Mouse (Mus musculus) liver, embryonic 13.5 days (tissue): ENCODE data around the gene Mrpl3. TPM values are rescaled to one million over a fixed set of nuclear protein-coding genes. Genes with fewer than 3 reads are reported as not detected.
"Not testable (repeated sequence)": the region's sequence is repeated elsewhere in the genome, so short reads cannot be mapped to it uniquely, and the experiment has no call there.

ENCODE experiments used
- ATAC-seq: fragments of 200-750 bp; cut with Nextera tagmentation; 2 replicates; pipeline ENCODE4 v1.8.0; 2017; ENCODE audit warnings: low read depth, mild to moderate bottlenecking, moderate number of reproducible peaks, moderate library complexity
- DNase-seq: peaks from one replicate; pipeline ENCODE4 v3.0.0; 2022
- H3K27ac ChIP-seq: fragments of 300-500 bp; sonication (generic); 2 replicates; pipeline ENCODE4 v1.5.1; 2015; ENCODE audit warnings: moderate library complexity, mild to moderate bottlenecking, inconsistent platforms
- H3K27me3 ChIP-seq: fragments of 300-500 bp; sonication (generic); 2 replicates; pipeline ENCODE4 v1.6.1; 2015; ENCODE audit warnings: mild to moderate bottlenecking, inconsistent platforms
- H3K36me3 ChIP-seq: fragments of 300-500 bp; sonication (generic); 2 replicates; pipeline ENCODE4 v1.6.1; 2015; ENCODE audit warnings: mild to moderate bottlenecking, inconsistent platforms
- H3K4me1 ChIP-seq: fragments of 300-500 bp; sonication (generic); replicated peaks from 2 replicates; pipeline ENCODE4 v1.6.1; 2015; ENCODE audit warnings: inconsistent platforms
- H3K4me2 ChIP-seq: fragments of 300-500 bp; sonication (generic); 2 replicates; pipeline ENCODE4 v1.6.1; 2015; ENCODE audit warnings: inconsistent platforms, mild to moderate bottlenecking, moderate library complexity
- H3K4me3 ChIP-seq: fragments of 300-500 bp; sonication (generic); replicated peaks from 2 replicates; pipeline ENCODE4 v1.5.1; 2015; ENCODE audit warnings: mild to moderate bottlenecking, inconsistent platforms
- H3K9ac ChIP-seq: fragments of 300-500 bp; sonication (generic); 2 replicates; pipeline ENCODE4 v1.6.1; 2015; ENCODE audit warnings: mild to moderate bottlenecking, inconsistent platforms
- H3K9me3 ChIP-seq: fragments of 300-500 bp; sonication (generic); replicated peaks from 2 replicates; pipeline ENCODE4 v1.6.1; 2016; ENCODE audit warnings: inconsistent platforms
- WGBS: fragments of 180-500 bp; shearing (Covaris S2); methylation state at CpG from one replicate; pipeline ENCODE4 v1.1.7; 2015; ENCODE audit not compliant: insufficient replicate concordance; 5-methylcytosine and 5-hydroxymethylcytosine counted together
- polyA plus RNA-seq: library from polyadenylated mRNA; unstranded; fragments of >200 nt; fragmentation: Nextera tagmentation; extraction: Ambion mirVana; gene quantifications from 2 replicates; pipeline ENCODE4 v1.2.1, GENCODE M21; 2015

Mrpl3 gene
- polyA plus RNA-seq, 1 experiment from 2014 or later, result 83.2 TPM

DNA sequence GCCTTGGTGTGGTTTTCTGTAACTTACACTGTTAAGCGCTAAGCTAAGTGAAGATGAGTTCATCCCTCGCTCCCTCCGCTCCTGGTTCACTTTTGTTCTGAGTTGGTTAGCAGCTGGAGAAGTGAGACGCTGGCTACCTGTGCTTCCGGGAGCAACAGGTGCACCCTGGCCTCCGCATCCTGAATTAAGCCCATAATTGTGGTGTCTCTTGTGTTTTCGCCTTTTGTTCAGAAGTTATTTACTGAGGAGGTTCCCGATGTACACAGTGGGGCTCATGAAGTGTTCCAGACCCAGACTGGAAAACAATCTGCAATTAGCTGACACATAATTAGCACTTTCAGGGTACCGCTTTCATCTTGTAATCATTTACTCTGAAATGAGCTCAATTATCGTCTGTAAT lies 16.1 kb downstream of the Mrpl3 start:
- no peak overlapping the region for H3K9ac ChIP-seq
- WGBS, result 88% methylated on average over 10 of the region's 10 CpGs
- no peak for ATAC-seq
- H3K9me3 ChIP-seq, result no peaks in the 10 kb centered on the region
- H3K36me3 ChIP-seq, result peaks cover 69% of the 10 kb centered on the region
- no peak overlapping the region for H3K4me2 ChIP-seq
- no peak overlapping the region for H3K27ac ChIP-seq
- no peaks in the 10 kb centered on the region for H3K27me3 ChIP-seq
- no peak overlapping the region for H3K4me3 ChIP-seq
- no peaks in the 10 kb centered on the region for H3K4me1 ChIP-seq
- DNase-seq, result no peak

DNA sequence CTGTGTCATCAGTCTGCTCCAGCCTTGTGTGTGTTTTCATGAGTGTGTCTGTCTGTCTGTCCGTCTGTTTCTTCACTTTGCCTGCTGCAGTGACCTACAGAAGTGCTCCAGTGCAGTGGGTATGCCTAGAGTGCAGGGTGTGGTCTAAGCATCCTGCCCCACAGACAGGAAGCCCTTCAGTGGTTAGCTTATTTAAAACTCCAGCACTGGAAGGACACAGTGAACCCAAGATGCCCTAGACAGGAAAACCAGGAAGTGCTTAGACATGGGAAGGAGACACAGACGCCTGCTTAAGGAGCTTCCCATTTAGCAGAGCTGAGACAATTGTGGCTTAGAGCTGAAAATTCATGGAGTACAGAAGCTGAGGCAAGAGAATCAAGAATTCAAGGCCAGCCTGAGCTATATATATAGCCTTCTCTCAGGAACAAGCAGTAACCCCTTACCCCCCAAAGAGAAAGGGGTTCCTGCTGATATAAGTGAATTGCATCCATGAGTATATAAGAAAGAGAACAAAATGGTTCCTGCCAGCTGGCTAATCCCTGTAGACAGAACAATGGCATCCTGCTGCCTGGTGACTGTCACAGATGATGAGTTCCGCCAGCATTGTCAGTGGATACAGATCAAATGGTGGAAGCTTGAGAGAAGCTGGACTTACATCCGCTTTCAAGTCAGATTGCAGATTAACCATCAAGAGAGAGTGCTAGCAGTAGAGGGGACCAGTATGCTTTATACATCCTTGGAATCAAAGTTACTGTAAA lies 20.1 kb downstream of the Mrpl3 start:
- WGBS, result 70% methylated on average over 4 of the region's 4 CpGs
- no peak for ATAC-seq
- no peak overlapping the region for H3K9ac ChIP-seq
- DNase-seq, result no peak
- H3K4me2 ChIP-seq, result no peak overlapping the region
- H3K27ac ChIP-seq, result no peak overlapping the region
- no peaks in the 10 kb centered on the region for H3K4me1 ChIP-seq
- peaks cover 69% of the 10 kb centered on the region for H3K36me3 ChIP-seq
- no peak overlapping the region for H3K4me3 ChIP-seq
- H3K9me3 ChIP-seq, result no peaks in the 10 kb centered on the region
- H3K27me3 ChIP-seq, result no peaks in the 10 kb centered on the region

DNA sequence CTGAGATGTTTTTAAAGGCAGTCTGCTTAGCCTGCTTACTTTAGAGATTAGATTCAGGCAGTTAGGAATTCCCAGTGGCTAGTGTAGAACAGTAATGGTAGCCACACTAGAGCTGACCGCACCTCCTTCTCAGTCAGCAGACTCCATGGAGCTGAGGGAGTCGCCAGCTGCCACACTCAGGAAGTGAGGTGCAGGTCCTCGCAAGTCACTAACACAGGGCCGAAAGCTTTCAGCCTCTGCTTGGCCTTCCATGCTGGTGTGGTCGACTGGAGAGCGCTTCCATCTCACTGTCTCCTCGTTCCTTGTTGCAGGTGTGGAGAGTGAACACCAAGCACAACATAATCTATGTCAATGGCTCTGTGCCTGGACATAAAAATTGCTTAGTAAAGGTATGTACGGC lies 21.8 kb downstream of the Mrpl3 start:
- DNase-seq (no peak), ATAC-seq (no peak)
- no peaks in the 10 kb centered on the region for H3K27me3 ChIP-seq
- 79% methylated on average over 8 of the region's 8 CpGs for WGBS
- H3K4me1 ChIP-seq, result no peaks in the 10 kb centered on the region
- no peak overlapping the region for H3K4me2 ChIP-seq
- no peaks in the 10 kb centered on the region for H3K9me3 ChIP-seq
- H3K9ac ChIP-seq, result no peak overlapping the region
- H3K4me3 ChIP-seq, result no peak overlapping the region
- H3K27ac ChIP-seq, result no peak overlapping the region
- peaks cover 58% of the 10 kb centered on the region for H3K36me3 ChIP-seq

GRCm38 (mm10) chr9:105076756-105077424 lies 23.9 kb downstream of the Mrpl3 start:
- H3K4me2 ChIP-seq, result no peak overlapping the region
- no peak overlapping the region for H3K27ac ChIP-seq
- H3K4me1 ChIP-seq, result no peaks in the 10 kb centered on the region
- H3K9ac ChIP-seq, result no peak overlapping the region
- no peaks in the 10 kb centered on the region for H3K9me3 ChIP-seq
- DNase-seq, result no peak
- 81% methylated on average over 13 of the region's 13 CpGs for WGBS
- peaks cover 46% of the 10 kb centered on the region for H3K36me3 ChIP-seq
- no peak for ATAC-seq
- no peaks in the 10 kb centered on the region for H3K27me3 ChIP-seq
- H3K4me3 ChIP-seq, result no peak overlapping the region

DNA sequence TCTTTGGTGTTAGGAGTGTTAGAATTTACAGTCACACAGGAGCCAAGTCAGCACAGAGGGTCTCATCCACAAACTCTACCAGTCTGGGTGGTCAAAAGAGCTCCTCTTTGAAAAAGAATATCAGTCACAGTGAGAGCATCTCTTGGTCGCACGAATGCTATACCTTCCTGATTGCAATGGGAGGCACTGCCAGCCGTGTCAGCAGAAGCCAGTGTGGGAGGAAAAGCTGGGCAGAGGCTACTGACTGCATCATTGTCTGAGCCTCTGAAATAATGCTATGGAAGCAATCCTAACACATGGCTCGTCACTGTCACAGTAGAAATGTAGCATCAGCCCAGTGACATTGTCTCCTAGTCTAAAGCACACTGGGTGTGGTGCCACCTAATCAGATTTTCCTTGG lies 25.4 kb downstream of the Mrpl3 start:
- no peaks in the 10 kb centered on the region for H3K4me1 ChIP-seq
- H3K4me3 ChIP-seq, result no peak overlapping the region
- no peaks in the 10 kb centered on the region for H3K9me3 ChIP-seq
- peaks cover 31% of the 10 kb centered on the region for H3K36me3 ChIP-seq
- DNase-seq (no peak), ATAC-seq (no peak)
- whole genome bisulfite sequencing, result 80% methylated on average over 4 of the region's 4 CpGs
- H3K9ac ChIP-seq, result no peak overlapping the region
- no peak overlapping the region for H3K27ac ChIP-seq
- H3K4me2 ChIP-seq, result no peak overlapping the region
- H3K27me3 ChIP-seq, result no peaks in the 10 kb centered on the region

- Histone ChIP-seq H3K36me3 (peaks cover 16% of the 10 kb centered on the region), H3K9me3 (no peaks in the 10 kb centered on the region), H3K9ac (no peak overlapping the region), H3K4me2 (no peak overlapping the region), H3K4me1 (no peaks in the 10 kb centered on the region), H3K4me3 (no peak overlapping the region), H3K27me3 (no peaks in the 10 kb centered on the region), H3K27ac (no peak overlapping the region)
- 73% methylated on average over 3 of the region's 3 CpGs for WGBS
- ATAC-seq (no peak), DNase-seq (no peak)
Observed at GRCm38 (mm10) chr9:105080246-105080645, 27.2 kb downstream of the Mrpl3 start.

GRCm38 (mm10) chr9:105100807-105101570 lies 48.0 kb downstream of the Mrpl3 start:
- Histone ChIP-seq H3K4me3 (no peak overlapping the region), H3K36me3 (no peaks in the 10 kb centered on the region), H3K4me1 (no peaks in the 10 kb centered on the region), H3K27ac (no peak overlapping the region), H3K9ac (no peak overlapping the region), H3K9me3 (no peaks in the 10 kb centered on the region), H3K4me2 (no peak overlapping the region), H3K27me3 (no peaks in the 10 kb centered on the region)
- ATAC-seq, result no peak
- no peak for DNase-seq
- WGBS, result 55% methylated on average over 15 of the region's 15 CpGs

- Histone ChIP-seq H3K27ac (no peak overlapping the region), H3K4me3 (no peak overlapping the region), H3K36me3 (no peaks in the 10 kb centered on the region), H3K4me2 (no peak overlapping the region), H3K4me1 (no peaks in the 10 kb centered on the region), H3K9me3 (no peaks in the 10 kb centered on the region), H3K27me3 (no peaks in the 10 kb centered on the region), H3K9ac (no peak overlapping the region)
- ATAC-seq (no peak), DNase-seq (no peak)
- WGBS, result 29% methylated on average over 1 of the region's 1 CpGs
Observed at GRCm38 (mm10) chr9:105101911-105102310, 48.9 kb downstream of the Mrpl3 start.

GRCm38 (mm10) chr9:105103893-105104292 lies 50.9 kb downstream of the Mrpl3 start:
- 76% methylated on average over 5 of the region's 5 CpGs for WGBS
- Histone ChIP-seq H3K4me1 (no peaks in the 10 kb centered on the region), H3K27ac (no peak overlapping the region), H3K36me3 (no peaks in the 10 kb centered on the region), H3K4me2 (no peak overlapping the region), H3K4me3 (no peak overlapping the region), H3K9ac (no peak overlapping the region), H3K9me3 (no peaks in the 10 kb centered on the region), H3K27me3 (no peaks in the 10 kb centered on the region)
- DNase-seq (no peak), ATAC-seq (no peak)

DNA sequence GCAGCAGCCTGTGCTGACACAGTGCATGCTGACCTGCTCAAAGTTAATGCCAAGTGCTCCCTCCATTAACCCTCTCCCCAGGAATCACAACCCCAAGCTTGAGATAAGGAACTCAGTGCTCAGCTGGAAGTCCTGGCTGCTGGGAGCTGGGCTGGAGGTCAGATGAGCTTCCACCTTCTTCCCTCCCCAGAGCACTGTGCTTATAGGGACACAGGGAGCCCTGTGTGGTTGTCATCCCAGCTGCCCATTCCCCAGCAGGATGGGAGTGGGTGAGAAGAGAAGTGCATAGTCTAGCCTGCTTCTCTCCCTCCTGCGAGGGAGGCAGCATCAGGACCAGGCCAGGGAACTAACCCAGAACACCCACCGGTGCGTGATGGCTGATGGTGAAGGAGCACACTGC lies 72.2 kb downstream of the Mrpl3 start:
- not testable (repeated sequence) for H3K27ac ChIP-seq, H3K9ac ChIP-seq, ATAC-seq, H3K4me3 ChIP-seq, H3K9me3 ChIP-seq, H3K27me3 ChIP-seq, H3K36me3 ChIP-seq, H3K4me2 ChIP-seq, H3K4me1 ChIP-seq, DNase-seq
- 52% methylated on average over 3 of the region's 3 CpGs for WGBS
